Mouse (Mus musculus) right cerebral cortex, postnatal 36 days (tissue): ENCODE data around the gene Rptor.

Experiments
- DNase-seq, 2 experiments: peaks; one replicate each; pipeline ENCODE4 v3.0.0; 2022; ENCODE audit warnings: low spot score in 2 of 2, mixed read lengths in 1 of 2

Rptor gene

GRCm38 (mm10) chr11:119809309-119809708 is 206.6 kb downstream of the Rptor start:
- no peak for DNase-seq

GRCm38 (mm10) chr11:119811022-119811421 is 208.3 kb downstream of the Rptor start:
- peak; percentile 75 to 86 for DNase-seq

GRCm38 (mm10) chr11:119811598-119811997 is 208.9 kb downstream of the Rptor start:
- no peak for DNase-seq

GRCm38 (mm10) chr11:119812093-119812492 is 209.4 kb downstream of the Rptor start:
- DNase-seq: no peak

- no peak for DNase-seq
Observed at GRCm38 (mm10) chr11:119814035-119814558, 211.4 kb downstream of the Rptor start.

GRCm38 (mm10) chr11:119816798-119817361 is 214.2 kb downstream of the Rptor start:
- DNase-seq: no peak

- DNase-seq: no peak
Observed at GRCm38 (mm10) chr11:119817362-119817837, 214.7 kb downstream of the Rptor start.

GRCm38 (mm10) chr11:119817898-119818297 is 215.2 kb downstream of the Rptor start:
- DNase-seq: no peak

GRCm38 (mm10) chr11:119821514-119821913 is 218.8 kb downstream of the Rptor start:
- DNase-seq: no peak

- no peak for DNase-seq
Observed at GRCm38 (mm10) chr11:119824072-119824649, 221.5 kb downstream of the Rptor start.

- no peak for DNase-seq
Observed at GRCm38 (mm10) chr11:119825783-119826182, 223.1 kb downstream of the Rptor start.

GRCm38 (mm10) chr11:119826239-119826638 is 223.5 kb downstream of the Rptor start:
- no peak for DNase-seq

GRCm38 (mm10) chr11:119829116-119829515 is 226.4 kb downstream of the Rptor start:
- DNase-seq: no peak

- DNase-seq: no peak
Observed at GRCm38 (mm10) chr11:119831682-119832081, 229.0 kb downstream of the Rptor start.

- no peak for DNase-seq
Observed at GRCm38 (mm10) chr11:119833311-119833710, 230.6 kb downstream of the Rptor start.

GRCm38 (mm10) chr11:119833877-119834804 is 231.4 kb downstream of the Rptor start:
- DNase-seq: no peak

GRCm38 (mm10) chr11:119836326-119836725 is 233.6 kb downstream of the Rptor start:
- no peak for DNase-seq

GRCm38 (mm10) chr11:119837786-119838185 is 235.1 kb downstream of the Rptor start:
- DNase-seq: no peak

- no peak for DNase-seq
Observed at GRCm38 (mm10) chr11:119839411-119840342, 237.0 kb downstream of the Rptor start.

GRCm38 (mm10) chr11:119846608-119847007 is 243.9 kb downstream of the Rptor start:
- DNase-seq: no peak

- no peak for DNase-seq
Observed at GRCm38 (mm10) chr11:119847076-119847475, 244.4 kb downstream of the Rptor start.
